Mouse (Mus musculus) CH12.LX (cell line): Measurements from ENCODE around the gene Lmf1. TPM values are rescaled to one million over a fixed set of nuclear protein-coding genes. Genes with fewer than 3 reads are reported as not detected.

Experiments used
- DNase-seq: peaks from one replicate; pipeline ENCODE4 v3.0.0-alpha.2; 2013; ENCODE audit errors: extremely low read depth
- H3K27ac ChIP-seq: 2 replicates; pipeline ENCODE4 v1.5.1; 2012; ENCODE audit warnings: low read depth, mild to moderate bottlenecking, control low read depth, moderate library complexity; ENCODE audit not compliant: insufficient read depth
- H3K27me3 ChIP-seq: replicated peaks from 2 replicates; pipeline ENCODE3; 2012; ENCODE audit warnings: inconsistent platforms
- H3K36me3 ChIP-seq, 2 experiments: replicated peaks in 1 of 2; 2 replicates each; pipeline versions ENCODE3 to v1.6.1; 2012; ENCODE audit warnings: inconsistent platforms in 1 of 2, low read length in 1 of 2, mild to moderate bottlenecking in 1 of 2, mixed read lengths in 1 of 2, moderate library complexity in 1 of 2; ENCODE audit not compliant: control insufficient read depth in 1 of 2, insufficient read depth in 1 of 2
- H3K4me1 ChIP-seq, 2 experiments: 2 replicates each; pipeline ENCODE4 v1.6.1; 2012; ENCODE audit warnings: inconsistent platforms in 1 of 2, moderate library complexity in 1 of 2; ENCODE audit not compliant: insufficient read depth in 2 of 2, control insufficient read depth in 1 of 2
- H3K4me2 ChIP-seq: 2 replicates; pipeline ENCODE4 v1.6.1; 2012; ENCODE audit warnings: low read depth, mild to moderate bottlenecking, control low read depth; ENCODE audit not compliant: poor library complexity, insufficient read depth, severe bottlenecking
- H3K4me3 ChIP-seq, 3 experiments: fragments of 150-350 bp in 1 of 3; sonication (generic) in 1 of 3; replicated peaks in 1 of 3; 2 replicates each; pipeline versions ENCODE3 to v1.5.1; 2011 to 2012; ENCODE audit warnings: low read depth in 2 of 3, low read length in 2 of 3, mild to moderate bottlenecking in 2 of 3, moderate library complexity in 2 of 3, control low read depth in 1 of 3, improper control_type of control experiment in 1 of 3, inconsistent platforms in 1 of 3, mixed read lengths in 1 of 3; ENCODE audit not compliant: poor library complexity in 1 of 3
- H3K79me2 ChIP-seq: replicated peaks from 2 replicates; pipeline ENCODE4 v1.6.1; 2012; ENCODE audit warnings: mild to moderate bottlenecking, moderate library complexity; ENCODE audit not compliant: control insufficient read depth, poor library complexity, insufficient read depth, severe bottlenecking; ENCODE audit errors: extremely low read depth
- H3K9ac ChIP-seq: 2 replicates; pipeline ENCODE4 v1.6.1; 2012; ENCODE audit warnings: low read depth, mild to moderate bottlenecking, control low read depth, moderate library complexity; ENCODE audit not compliant: insufficient read depth
- H3K9me3 ChIP-seq: replicated peaks from 2 replicates; pipeline ENCODE3; 2012; ENCODE audit warnings: low read length, inconsistent platforms, mixed read lengths
- CTCF ChIP-seq, 2 experiments: IDR thresholded peaks in 1 of 2; conservative IDR thresholded peaks in 1 of 2; 2 replicates each; pipeline ENCODE4 v1.5.1; 2011 to 2012; ENCODE audit warnings: low read depth in 2 of 2, low read length in 2 of 2, improper control_type of control experiment in 1 of 2, inconsistent platforms in 1 of 2, mild to moderate bottlenecking in 1 of 2, moderate library complexity in 1 of 2
- E2F4 ChIP-seq: IDR thresholded peaks from 2 replicates; pipeline ENCODE4 v1.6.1; 2011; ENCODE audit warnings: low read depth, low read length, improper control_type of control experiment; ENCODE audit not compliant: insufficient replicate concordance
- ELF1 ChIP-seq: IDR thresholded peaks from 2 replicates; pipeline ENCODE4 v1.6.1; 2014; ENCODE audit warnings: low read depth, mild to moderate bottlenecking, inconsistent platforms, low read length, improper control_type of control experiment
- EP300 ChIP-seq: IDR thresholded peaks from 2 replicates; pipeline ENCODE4 v1.6.1; 2011; ENCODE audit warnings: low read length, improper control_type of control experiment
- GABPA ChIP-seq: IDR thresholded peaks from 2 replicates; pipeline ENCODE4 v1.6.1; 2012; ENCODE audit warnings: low read depth, low read length, improper control_type of control experiment, inconsistent platforms; ENCODE audit not compliant: insufficient replicate concordance
- HCFC1 ChIP-seq: IDR thresholded peaks from 2 replicates; pipeline ENCODE4 v1.6.1; 2012; ENCODE audit warnings: low read depth, mild to moderate bottlenecking, inconsistent platforms, low read length, improper control_type of control experiment
- IRF4 ChIP-seq: IDR thresholded peaks from 2 replicates; pipeline ENCODE4 v1.6.1; 2014; ENCODE audit warnings: low read depth, mild to moderate bottlenecking, inconsistent platforms, low read length, improper control_type of control experiment
- MAFK ChIP-seq: IDR thresholded peaks from 2 replicates; pipeline ENCODE4 v1.6.1; 2011; ENCODE audit warnings: low read length, improper control_type of control experiment; ENCODE audit not compliant: insufficient replicate concordance
- MAX ChIP-seq: IDR thresholded peaks from 2 replicates; pipeline ENCODE4 v1.6.1; 2011; ENCODE audit warnings: low read length, improper control_type of control experiment
- MEF2A ChIP-seq: IDR thresholded peaks from 2 replicates; pipeline ENCODE4 v1.6.1; 2014; ENCODE audit warnings: low read depth, mild to moderate bottlenecking, inconsistent platforms, low read length, improper control_type of control experiment, borderline replicate concordance
- MYC ChIP-seq: IDR thresholded peaks from 2 replicates; pipeline ENCODE4 v1.6.1; 2011; ENCODE audit warnings: low read depth, mild to moderate bottlenecking, improper control_type of control experiment, low read length
- NELFE ChIP-seq: IDR thresholded peaks from 2 replicates; pipeline ENCODE4 v1.6.1; 2011; ENCODE audit warnings: low read depth, low read length, improper control_type of control experiment
- NRF1 ChIP-seq: IDR thresholded peaks from 2 replicates; pipeline ENCODE4 v1.6.1; 2014; ENCODE audit warnings: low read depth, mild to moderate bottlenecking, inconsistent platforms, low read length, improper control_type of control experiment, moderate library complexity
- PAX5 ChIP-seq: IDR thresholded peaks from 2 replicates; pipeline ENCODE4 v1.6.1; 2012; ENCODE audit warnings: low read length, inconsistent platforms, mixed read lengths
- SIN3A ChIP-seq: IDR thresholded peaks from 2 replicates; pipeline ENCODE4 v1.6.1; 2012; ENCODE audit warnings: low read length, improper control_type of control experiment, inconsistent platforms
- TBP ChIP-seq: conservative IDR thresholded peaks from 2 replicates; pipeline ENCODE4 v1.6.1; 2011; ENCODE audit warnings: low read depth, low read length, improper control_type of control experiment
- USF1 ChIP-seq: IDR thresholded peaks from 2 replicates; pipeline ENCODE4 v1.6.1; 2014; ENCODE audit warnings: low read depth, mild to moderate bottlenecking, inconsistent platforms, low read length, improper control_type of control experiment
- USF2 ChIP-seq: conservative IDR thresholded peaks from 2 replicates; pipeline ENCODE4 v1.6.1; 2011; ENCODE audit warnings: low read depth, low read length, improper control_type of control experiment
- ZC3H11A ChIP-seq: IDR thresholded peaks from 2 replicates; pipeline ENCODE4 v1.6.1; 2012; ENCODE audit warnings: low read depth, mild to moderate bottlenecking, inconsistent platforms, low read length, improper control_type of control experiment
- ZMIZ1 ChIP-seq: IDR thresholded peaks from 2 replicates; pipeline ENCODE4 v1.6.1; 2012; ENCODE audit warnings: low read depth, mild to moderate bottlenecking, inconsistent platforms, low read length, improper control_type of control experiment
- dilution Hi-C: fragments of 300-500 bp; cut with MboI; formaldehyde crosslinking; loops from 2 replicates; pipeline ENCODE4 v1.14.3; 2020; ENCODE audit warnings: low sequenced_read_pairs; ENCODE audit not compliant: extremely low pct_unique_long_range_greater_than_20kb, extremely low pct_ligation_motif_present
- in situ Hi-C: fragments of 300-500 bp; cut with MboI; formaldehyde crosslinking; loops from 3 replicates; pipeline ENCODE4 v1.14.3; 2019; ENCODE audit warnings: low sequenced_read_pairs, low pct_ligation_motif_present, low pct_unique_long_range_greater_than_20kb, mixed read lengths
- polyA plus RNA-seq: library from polyadenylated mRNA; unstranded; fragments of >175 nt; gene quantifications from 2 replicates; pipeline ENCODE4 v1.2.1, GENCODE M21; 2012; ENCODE audit warnings: low read depth; ENCODE audit not compliant: insufficient read length
- total RNA-seq, 2 experiments: library from RNA; depleted of rRNA; stranded (reverse); fragments of 300-350 nt in 1 of 2; fragments of >200 nt in 1 of 2; gene quantifications; 2 replicates each; pipeline ENCODE4 v1.2.3; 2012 to 2014

Gene Lmf1
- total and polyA plus RNA-seq, 3 experiments, result 13.3 to 26.9 (median 15.2) TPM

GRCm38 (mm10) chr17:25618508-25619056 is 39.7 kb downstream of the Lmf1 start:
- Histone ChIP-seq H3K4me2 (no peak overlapping the region), H3K9ac (no peak overlapping the region), H3K36me3 (peaks cover 11 to 67% of the 10 kb centered on the region in 2 experiments), H3K27ac (no peak overlapping the region), H3K9me3 (peaks cover 3% of the 10 kb centered on the region), H3K4me1 (peaks cover 7 to 18% of the 10 kb centered on the region in 2 experiments), H3K79me2 (no peaks in the 10 kb centered on the region), H3K4me3 (no peak overlapping the region), H3K27me3 (no peaks in the 10 kb centered on the region)
- TF ChIP-seq SIN3A (no peak), MAFK (no peak), MYC (no peak), PAX5 (no peak), ZC3H11A (no peak), NELFE (no peak), ZMIZ1 (no peak), MEF2A (no peak), USF1 (no peak), GABPA (no peak), USF2 (no peak), ELF1 (no peak), HCFC1 (no peak), CTCF (conservative IDR thresholded peaks at IDR 0.05 in 1 of 2, IDR thresholded peaks at IDR 0.05 in 1 of 2; ENCODE audit: low read depth in 2 of 2, low read length in 2 of 2) (no peak), MAX (no peak), EP300 (no peak), E2F4 (no peak)
- DNase-seq, result no peak
- in situ Hi-C loops, result no loop called here
- dilution Hi-C loops, result no loop called here

GRCm38 (mm10) chr17:25623441-25623840 is 44.6 kb downstream of the Lmf1 start:
- dilution Hi-C loops (no loop called here), in situ Hi-C loops (no loop called here)
- Histone ChIP-seq H3K4me2 (no peak overlapping the region), H3K4me3 (no peak overlapping the region), H3K9ac (no peak overlapping the region), H3K27me3 (no peaks in the 10 kb centered on the region), H3K9me3 (peaks cover 3% of the 10 kb centered on the region), H3K4me1 (peaks cover 2 to 26% of the 10 kb centered on the region in 2 experiments; a peak in 3 of 4 replicates), H3K79me2 (no peaks in the 10 kb centered on the region), H3K27ac (no peak overlapping the region), H3K36me3 (peaks cover 3 to 42% of the 10 kb centered on the region in 2 experiments)
- TF ChIP-seq TBP (no peak), IRF4 (no peak), NRF1 (no peak), HCFC1 (no peak)
- DNase-seq, result no peak
